Mouse (Mus musculus) layer of hippocampus, adult 9-11 months (tissue): ENCODE data around the gene Cntnap5b.
"Not testable (repeated sequence)": the region's sequence is repeated elsewhere in the genome, so short reads cannot be mapped to it uniquely, and the experiment has no call there.

Experiments
- DNase-seq: peaks from one replicate; pipeline ENCODE4 v3.0.0; 2022

Gene Cntnap5b

DNA sequence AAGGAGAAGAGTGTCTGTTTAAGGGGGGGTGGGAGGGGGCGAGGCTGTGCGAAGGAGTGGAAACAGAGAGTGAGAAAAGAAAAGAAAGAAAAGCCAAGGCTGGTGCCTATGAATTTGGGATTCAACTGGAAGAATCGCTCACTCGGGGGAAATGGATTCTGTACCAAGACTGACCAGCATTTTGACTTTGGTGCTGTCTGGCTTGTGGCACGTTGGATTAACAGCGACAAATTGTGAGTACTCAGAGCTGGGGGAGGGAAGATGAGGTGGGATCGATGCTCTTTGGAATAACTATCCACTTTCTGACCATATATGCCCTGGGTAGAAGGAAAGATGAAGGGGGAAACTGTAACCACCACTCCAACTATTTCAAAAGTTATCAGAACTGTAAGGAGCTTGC lies at the start of gene Cntnap5b:
Cntnap5b (plus strand) TSS at position 152 of the 400 bp plus-strand sequence.
- DNase-seq = no peak

DNA sequence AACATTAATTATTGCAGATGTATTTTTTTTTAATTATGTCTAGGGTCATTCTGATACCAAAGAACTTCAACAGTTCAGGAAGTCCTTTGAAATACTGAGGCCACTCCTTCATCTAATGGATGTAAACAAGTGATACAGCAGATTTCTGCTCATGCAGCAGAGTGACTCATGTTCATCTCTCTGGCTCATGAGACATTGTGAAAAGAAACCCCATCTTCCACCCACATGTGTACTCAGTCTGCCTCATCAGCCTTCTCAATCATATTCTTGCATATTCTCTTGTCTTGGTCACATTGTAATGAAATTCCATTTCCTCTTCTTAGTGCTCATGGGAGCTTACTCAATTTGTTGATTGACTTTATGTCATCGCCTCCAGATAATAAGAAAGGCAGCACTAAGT lies 12.6 kb upstream of the Cntnap5b start:
- DNase-seq = no peak

DNA sequence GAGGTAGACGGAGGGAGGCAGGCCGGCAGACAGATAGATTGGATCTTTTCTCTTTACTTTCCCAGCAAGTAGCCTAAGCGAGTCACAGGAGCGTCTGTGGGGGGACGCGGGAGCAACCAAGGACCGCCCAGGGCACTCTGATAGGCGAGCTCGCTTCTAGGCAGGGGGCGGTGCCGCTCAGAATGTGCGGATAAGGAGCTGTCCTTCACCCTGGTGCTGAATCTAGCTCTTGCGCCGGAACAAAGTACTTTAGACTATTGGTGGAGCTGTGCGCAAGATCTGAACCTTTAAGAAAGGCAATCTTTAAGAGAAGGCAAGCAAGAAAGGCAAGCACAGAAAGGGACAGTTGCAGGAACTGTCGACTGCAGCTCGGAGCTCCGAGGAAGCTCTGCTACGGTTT lies 382 bp upstream of the Cntnap5b start:
- peak; percentile 39 for DNase-seq

DNA sequence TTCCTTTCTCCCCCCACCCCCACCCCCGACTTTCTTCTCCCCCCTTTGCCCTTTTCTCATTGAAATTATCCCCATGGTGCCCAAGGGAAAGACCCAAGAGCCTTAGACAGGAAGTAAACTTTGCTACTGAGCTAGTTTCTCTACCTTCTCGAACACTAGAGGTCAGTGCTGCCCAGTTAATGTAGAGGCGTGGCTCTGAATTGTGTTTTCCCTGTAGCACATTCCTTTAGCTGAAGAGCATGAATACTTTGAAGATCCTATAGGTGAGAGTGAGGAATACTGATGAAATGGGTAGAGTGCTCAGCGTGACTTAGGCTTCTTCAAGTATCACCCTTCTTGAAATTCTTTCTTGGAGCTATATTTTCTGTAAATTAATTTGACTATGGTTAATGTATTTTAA lies 1.6 kb downstream of the Cntnap5b start:
- DNase-seq = peak; percentile 45

DNA sequence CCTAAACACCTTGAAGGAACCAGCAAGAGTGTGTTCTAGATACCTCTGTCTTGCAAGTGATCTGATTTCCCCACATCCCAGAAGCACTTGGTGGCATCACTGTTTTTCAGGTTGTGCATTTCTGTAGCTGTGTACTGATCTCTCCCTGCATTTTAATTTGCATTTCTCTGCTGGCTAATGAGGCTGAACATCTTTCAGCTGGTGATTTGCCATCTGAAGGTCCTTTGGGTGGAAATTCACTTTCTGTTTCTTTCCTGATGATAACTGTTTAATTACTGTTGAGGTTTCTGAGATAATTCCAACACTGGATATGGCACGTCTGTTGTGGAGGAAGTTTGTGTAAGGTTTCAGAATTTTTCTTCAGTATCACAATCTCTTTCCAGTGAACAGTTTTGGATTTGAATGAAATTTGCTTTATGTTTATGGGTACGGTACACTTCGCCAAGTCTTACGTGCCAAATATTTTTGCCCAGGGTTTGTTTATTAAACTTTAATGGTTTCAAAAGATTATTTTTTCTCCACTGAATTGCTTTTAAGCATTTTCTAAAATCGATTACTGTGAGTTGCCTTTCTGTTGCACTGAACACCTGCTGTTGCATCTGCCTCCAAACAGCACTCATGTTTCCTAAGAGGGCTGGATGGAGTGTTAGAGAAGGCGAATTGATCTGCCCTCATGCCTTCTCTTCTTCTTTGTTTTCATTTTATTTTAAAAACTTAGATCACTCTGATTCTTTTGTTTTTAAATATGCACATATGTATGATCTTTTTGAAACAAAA lies 41.0 kb downstream of the Cntnap5b start:
- peak; percentile 15 for DNase-seq

DNA sequence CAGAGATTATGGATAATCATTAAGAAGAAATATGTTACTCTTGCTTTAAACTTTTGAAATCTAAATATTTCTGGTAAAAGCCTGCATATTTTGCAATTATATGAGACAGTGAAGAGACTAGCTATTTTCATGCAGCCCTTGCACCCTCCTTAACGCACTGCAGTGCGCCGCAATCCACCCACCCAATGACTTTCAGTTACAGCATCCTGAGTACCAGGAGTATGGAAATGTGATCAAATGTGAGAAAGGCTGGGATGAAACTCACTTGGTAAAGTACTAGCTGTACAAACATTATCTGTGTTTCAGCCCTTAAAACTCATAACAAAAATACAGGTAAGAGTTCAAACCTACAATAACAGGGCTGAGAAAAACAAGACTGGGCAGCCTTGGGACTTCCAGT lies 99.8 kb downstream of the Cntnap5b start:
- DNase-seq = no peak

DNA sequence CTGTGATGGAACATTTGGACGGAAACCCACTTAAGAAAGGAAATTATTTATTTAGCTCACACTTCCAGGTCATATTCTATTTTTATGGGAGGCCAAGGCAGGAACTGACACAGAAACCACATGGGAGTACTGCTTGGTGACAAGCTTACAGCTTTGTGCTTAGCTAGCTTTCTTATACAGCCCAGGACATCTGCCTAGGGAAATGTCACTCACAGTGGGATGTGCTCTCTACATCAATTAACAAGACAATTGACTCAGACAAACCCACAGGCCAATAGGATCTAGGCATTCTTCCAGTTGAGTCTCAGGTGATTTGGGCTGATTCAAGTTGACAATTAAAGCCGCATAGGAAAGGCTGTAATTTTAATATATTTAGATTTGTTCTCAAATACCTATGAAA lies 135.2 kb downstream of the Cntnap5b start:
- no peak for DNase-seq

DNA sequence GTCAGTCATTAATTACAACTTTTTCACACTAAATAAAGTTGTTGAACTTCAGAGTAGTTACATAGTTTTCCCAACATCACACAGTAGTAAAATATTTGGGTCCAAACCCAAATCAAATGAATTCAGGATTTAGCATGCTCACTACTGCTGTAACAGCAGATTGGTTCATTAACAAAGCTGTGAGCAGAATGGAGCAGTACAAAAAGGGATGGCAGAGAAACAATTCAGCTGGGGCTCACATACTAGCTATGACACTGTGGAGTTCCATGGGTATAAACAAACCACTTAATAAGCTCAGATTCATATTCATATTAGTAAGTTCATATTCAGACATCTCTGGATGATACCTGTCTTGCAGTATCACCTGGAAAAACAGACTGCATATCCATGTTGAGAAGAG lies 170.9 kb downstream of the Cntnap5b start:
- DNase-seq = peak; percentile 3

DNA sequence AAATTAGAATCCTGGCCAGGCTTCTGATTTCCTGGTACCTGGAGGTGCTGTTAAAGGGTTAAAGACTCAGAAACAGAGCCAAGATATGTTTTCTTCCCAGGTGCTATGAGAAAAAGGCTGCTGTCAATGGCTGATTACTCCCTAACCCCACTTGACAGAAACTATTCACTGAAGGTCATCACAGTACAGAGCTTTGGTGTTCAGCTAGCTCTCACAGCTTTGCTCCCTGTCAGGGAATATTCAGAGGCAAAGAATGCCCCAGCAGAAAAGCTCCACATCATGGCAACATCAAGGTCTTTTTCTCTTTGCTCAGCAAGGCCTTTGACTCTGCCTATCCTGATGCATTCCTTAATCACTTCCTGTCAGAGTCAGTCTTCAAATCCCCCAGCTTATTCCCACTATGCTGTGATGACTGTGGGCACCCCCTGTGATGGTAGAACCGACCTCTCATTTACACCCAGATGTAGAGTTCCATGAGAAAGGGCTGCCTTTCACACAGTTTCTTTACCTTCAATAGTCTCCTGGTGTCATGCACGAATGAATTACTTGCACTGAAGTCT lies 186.9 kb downstream of the Cntnap5b start:
- DNase-seq = no peak

DNA sequence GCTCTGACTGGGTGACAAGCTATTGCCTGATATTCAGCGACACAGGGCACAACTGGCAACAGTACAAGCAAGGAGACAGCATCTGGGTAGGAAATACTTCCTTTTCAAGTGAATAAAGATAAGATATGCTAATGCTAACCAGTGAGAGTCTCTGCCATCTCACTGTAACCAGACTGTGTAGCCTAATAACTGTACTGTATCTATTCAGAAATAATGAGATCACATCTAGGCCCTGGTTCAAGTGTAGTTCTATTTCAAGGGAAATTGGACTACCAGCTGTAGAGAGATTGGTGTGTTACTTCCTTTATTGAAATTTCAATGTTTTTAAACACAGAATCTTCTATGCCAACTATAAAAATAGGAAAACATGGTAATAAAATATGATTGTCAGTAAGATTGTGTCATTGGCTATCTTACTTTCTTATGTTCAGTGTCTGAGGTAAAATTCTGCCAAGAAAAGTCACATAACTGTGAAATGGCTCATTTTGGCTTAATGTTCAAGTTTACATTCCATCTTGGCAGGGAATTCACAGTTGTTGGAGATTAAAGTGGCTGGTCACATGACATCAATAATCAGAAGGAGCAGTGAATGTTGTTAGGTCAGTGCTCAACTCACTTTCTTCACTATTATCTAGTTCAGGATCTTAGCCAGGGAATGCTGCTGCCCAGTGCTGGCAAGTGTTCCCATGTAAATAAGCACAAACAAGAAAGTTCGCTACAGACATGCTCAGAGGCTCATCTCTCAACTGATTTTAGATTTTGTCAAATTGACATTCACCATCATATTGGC lies 194.9 kb downstream of the Cntnap5b start:
- DNase-seq = no peak

DNA sequence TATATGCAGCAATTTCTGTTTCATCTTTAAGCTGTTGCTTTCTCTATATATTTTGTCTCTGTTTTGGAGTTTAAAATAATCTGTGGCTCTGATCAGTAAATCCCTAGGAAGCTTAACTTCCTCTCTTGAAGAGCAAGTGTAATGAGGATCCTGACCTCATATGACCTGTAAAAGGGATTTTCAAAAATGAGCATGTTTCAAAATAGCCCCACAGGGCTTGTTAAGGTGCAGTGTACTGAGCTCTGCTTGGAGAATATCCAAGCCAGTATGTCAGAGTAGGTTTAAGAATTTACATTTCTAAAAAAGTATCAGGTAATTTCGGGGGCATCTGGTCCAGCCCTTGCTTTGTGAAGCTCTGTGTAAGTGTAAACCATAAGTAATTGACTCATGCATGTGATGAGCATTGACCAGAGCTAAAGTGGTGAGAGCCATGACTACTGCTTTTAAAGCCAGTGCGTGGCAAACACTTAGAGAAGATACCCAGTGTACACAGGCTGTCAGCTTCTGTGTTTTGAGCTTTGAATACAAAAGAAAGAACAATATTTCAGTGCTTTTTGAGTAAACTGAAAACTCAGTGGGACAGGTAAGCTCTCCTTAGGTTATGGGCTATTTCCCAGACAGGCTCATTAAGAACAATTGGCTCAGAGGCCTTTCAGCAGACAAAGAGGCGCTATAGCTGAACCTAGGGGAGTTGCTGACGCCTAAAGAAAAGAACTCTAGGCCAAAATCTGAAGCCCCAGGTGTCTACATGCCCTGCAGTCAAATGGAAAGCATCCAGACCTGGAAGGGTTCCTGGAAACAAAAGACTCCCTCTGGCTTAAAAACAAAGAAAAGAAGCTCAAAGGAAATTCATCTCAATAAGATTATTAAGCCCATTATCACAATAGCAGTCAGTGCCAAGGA lies 197.9 kb downstream of the Cntnap5b start:
- DNase-seq = no peak

DNA sequence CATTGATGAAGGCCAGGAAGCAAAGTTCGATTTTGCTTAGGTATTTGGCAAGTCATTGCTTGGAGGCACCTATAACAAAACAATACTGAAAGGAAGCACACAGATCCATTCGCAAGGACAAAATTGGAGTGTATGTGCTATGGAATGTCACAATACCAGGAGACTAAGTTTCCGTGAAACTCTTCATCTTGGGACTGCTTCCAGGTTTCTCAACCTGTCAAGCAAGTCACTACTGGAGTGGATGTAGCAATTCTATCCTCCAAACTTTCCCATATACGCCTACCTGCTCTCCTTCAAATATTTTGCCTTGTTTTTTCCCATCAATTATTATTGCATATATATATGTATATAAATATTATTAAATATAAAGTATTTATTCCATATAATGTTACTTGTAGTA lies 228.7 kb downstream of the Cntnap5b start:
- not testable (repeated sequence) for DNase-seq

DNA sequence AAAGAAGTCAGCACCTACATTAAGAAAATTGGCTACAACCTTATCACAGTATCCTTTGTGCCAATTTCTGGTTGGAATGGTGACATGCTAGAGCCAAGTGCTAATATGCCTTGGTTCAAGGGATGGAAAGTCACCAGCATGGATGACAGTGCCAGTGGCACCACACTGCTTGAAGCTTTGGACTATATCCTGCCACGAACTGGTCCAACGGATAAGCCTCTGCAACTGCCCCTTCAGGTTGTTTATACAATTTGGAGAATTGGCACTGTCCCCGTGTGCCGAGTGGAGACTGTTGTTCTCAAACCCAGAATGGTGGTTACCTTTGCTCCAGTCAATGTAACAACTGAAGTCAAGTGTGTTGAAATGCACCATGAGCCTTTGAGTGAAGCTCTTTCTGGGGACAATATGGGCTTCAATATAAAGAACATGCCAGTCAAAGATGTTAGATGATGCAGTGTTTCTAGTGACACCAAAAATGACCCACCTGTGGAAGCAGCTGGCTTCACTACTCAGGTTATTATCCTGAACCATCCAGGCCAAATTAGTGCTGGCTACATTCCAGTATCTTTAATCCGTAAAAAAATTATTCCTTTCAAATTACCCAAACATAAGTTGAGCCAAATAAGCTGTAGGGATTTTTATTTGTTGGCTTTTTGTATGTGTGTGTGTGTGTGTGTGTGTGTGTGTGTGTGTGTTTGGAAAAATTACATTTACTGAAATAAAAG lies 233.6 kb downstream of the Cntnap5b start:
- no peak for DNase-seq

DNA sequence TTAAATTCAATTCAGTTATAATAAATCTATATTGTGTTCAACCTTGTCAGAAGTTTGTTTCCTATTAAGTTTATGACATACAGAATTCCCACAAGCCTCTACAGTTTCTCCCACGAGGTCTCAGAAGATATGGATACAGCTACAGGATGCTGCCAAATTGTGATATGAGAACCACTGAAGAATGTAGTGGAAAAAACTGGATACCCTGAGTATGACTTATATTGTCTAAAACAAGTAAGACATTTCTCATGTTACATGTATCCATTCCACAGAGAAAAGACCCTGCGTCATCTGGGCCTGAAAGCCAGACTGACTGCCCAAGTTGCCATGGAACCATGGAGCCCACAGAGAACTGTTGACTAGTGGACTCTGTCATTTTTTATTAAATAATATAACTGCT lies 269.2 kb downstream of the Cntnap5b start:
- DNase-seq = no peak

DNA sequence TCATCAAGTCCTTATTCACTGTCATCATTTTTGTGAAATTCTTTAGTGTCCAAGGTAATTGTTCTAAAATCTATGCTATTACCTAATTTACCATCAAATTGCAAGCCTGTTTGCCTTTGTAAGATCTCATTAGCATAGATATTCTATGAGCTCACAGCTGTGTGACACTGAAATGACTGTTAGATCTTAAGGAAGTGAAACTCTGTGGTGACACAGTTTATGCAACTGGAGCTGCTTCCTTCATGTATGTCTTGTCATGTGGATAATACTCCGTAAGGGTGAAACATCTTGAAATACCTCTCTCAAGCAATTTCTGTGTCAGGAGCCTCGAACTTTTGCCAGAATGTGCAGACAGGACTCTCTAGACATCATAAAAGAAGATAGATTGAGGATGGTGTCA lies 307.2 kb downstream of the Cntnap5b start:
- no peak for DNase-seq

DNA sequence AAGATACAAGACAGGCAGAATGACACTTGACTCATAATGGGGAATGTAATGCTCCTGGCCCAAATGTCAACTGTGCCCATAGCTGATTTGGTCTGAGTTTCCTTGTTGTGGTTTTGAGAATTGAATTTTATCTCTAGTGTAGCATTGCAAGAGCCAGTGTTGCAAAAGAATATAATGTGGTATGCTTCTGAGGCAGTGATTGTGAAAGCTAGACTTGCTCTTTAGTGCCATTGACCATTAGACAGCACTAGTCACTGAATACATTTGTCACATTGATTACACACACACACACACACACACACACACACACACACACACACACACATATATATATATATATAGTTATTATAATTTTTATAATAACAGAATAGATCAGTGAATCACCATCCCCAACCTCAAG lies 328.0 kb downstream of the Cntnap5b start:
- no peak for DNase-seq

DNA sequence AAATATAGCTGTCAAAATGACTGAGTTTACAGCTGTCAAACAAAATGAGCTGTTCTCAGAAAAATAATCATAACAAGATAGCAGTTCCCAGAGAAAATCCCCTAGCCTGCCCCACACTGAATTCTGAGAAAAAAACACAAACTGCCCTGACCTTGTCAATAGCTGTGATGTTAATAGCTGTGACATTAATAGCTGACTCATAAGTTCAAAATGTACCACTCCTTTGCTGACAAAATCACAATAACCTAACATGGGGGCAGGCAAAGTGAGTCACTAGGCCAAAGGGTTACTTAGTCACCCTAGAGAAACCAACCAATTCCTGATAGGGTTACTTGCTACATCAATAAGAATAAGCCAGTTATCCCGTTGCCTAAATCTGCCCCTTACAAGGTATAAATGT lies 328.5 kb downstream of the Cntnap5b start:
- no peak for DNase-seq

DNA sequence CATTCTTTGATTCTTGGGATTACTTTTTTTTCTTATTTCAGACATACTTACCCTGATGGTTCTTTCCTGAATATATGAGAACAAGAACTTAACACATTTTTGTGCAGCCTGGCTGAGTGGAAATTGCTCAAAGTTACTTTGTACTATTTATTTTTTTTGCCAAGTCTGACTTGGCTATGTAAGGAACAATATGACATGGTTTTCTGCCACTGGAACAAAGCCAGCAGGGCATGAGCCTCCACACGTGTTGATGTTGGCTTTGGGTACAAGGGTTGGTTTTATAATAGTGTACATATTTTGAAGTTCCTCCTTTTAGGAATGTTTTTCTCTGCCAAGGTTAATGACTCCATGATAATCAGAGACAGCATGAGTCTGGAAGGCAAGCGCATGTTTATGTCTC lies 331.8 kb downstream of the Cntnap5b start:
- no peak for DNase-seq

DNA sequence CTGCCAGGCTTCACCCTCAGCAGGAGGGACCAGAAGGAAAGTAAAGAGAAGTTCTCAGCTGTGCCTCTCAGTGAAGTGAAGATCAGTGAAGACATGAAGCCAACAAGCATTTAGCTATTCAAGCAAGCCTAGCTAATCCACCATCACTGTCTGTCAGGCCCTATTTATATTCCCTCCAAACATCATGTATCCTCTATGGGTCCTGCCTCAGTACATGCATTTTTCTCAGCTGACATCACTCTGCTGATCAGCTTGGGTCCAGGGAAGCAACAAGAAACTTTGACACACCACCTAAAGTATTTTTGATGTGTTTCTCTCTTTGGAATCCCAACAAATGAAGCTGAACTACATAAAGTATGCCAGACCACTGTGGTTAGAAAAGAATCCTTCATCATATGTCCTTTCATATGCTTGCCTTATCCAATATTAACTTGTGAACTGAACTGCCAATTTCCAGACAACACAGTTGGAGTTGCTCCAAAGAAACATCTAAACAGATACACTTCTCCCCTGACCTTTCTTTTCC lies 349.9 kb downstream of the Cntnap5b start:
- no peak for DNase-seq

DNA sequence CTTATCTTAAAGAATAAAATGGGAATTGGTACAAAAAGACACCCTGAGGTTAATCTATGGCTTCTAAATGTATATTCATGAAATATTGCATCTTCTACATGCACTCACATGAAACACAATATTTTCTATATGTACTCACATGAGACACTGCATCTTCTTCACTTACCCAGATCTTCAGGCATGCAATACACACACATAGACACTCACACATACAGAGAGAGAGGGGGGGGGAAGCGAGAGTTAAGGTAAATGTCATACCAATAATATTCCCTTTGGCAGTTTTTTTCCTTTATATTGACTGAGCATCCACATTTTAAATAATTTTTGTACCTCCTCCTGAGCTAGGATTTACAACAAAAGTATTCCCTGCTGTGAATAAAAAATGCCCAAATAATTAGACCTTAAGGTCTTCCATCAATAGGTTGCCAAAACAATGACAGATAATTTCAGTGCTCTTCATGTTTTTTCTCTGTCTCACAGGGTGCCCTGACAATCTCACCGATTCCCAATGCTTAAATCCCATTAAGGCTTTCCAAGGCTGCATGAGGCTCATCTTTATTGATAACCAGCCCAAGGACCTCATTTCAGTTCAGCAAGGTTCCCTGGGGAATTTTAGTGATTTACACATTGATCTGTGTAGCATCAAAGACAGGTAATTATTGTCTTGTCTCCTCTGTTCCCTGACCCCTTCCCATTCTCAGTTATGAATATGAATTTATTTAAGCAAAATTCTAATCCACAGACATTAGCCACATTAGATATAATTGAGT lies 391.2 kb downstream of the Cntnap5b start:
- no peak for DNase-seq

DNA sequence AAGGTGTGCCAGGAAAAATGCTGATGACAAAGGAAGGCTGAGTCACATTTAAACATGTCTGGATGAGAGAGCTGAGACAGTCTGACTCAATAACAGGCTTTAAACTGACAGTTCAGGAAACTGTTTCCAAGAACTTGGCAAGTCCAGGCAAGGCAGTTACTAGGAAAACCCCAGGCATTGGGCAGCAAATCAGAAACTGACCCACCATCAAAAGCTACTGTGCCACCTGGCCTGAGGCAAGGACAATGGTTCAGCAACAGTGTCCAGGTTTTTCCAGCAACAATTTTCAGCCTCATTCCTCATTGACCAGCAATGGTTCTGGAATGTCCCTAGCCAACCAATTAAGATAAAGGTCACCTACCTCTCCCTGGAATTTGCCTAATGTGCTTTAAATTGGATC lies 399.0 kb downstream of the Cntnap5b start:
- DNase-seq = no peak
